Mouse (Mus musculus): Measurements from ENCODE around the gene Nisch. TPM values are rescaled to one million over a fixed set of nuclear protein-coding genes. Genes with fewer than 3 reads are reported as not detected.

Gene Nisch
- polyA plus RNA-seq, 1 experiment from 2014 or later, result 322 TPM

DNA sequence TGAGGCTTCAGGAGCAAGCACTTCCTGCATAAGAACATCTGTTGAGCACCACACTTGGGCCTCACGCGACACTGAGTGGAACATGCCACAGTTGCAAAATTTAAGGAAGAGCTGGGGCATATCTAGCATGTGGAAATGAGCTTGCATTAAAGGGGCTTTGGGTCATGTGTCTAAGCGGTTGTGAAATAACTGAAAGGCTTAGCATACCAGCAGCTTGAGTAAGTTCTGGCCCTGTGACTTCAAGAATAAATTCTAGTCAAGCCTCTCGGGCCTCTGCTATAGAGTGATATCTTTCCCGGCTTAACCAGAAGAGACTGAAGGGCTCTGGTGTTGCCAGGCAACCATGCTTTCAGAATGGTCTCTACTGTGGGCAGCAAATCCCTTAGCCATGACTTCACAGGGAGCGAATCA is 28.0 kb downstream of the Nisch start:
- Histone ChIP-seq H3K4me2 (ENCODE audit: low read depth) (no peak overlapping the region), H3K27me3 (ENCODE audit: control insufficient read depth, insufficient read depth, low read length) (no peaks in the 10 kb centered on the region), H3K4me1 (ENCODE audit: control insufficient read depth, insufficient read depth, low read length) (no peaks in the 10 kb centered on the region), H3K27ac (ENCODE audit: low read depth, low read length) (no peak overlapping the region), H3K4me3 (ENCODE audit: low read depth, low read length) (no peak overlapping the region), H3K9ac (ENCODE audit: low read length) (no peak overlapping the region), H3K9me3 (ENCODE audit: control insufficient read depth, low read length) (no peaks in the 10 kb centered on the region), H3K36me3 (ENCODE audit: control insufficient read depth, insufficient read depth, low read length) (peaks cover 53% of the 10 kb centered on the region)
- 83% methylated on average over 6 of the region's 6 CpGs for WGBS
- DNase-seq (ENCODE audit: low spot score) (no peak), ATAC-seq (ENCODE audit: insufficient read depth, low FRiP score, low TSS enrichment) (0 out of 2 replicates have a peak, but pooled peaks have one; percentile 38)

- ATAC-seq (ENCODE audit: insufficient read depth, low FRiP score, low TSS enrichment) (no peak), DNase-seq (ENCODE audit: low spot score) (no peak)
- no peaks in the 10 kb centered on the region for H3K4me1 ChIP-seq (ENCODE audit: control insufficient read depth, insufficient read depth, low read length)
- no peaks in the 10 kb centered on the region for H3K9me3 ChIP-seq (ENCODE audit: control insufficient read depth, low read length)
- no peak overlapping the region for H3K27ac ChIP-seq (ENCODE audit: low read depth, low read length)
- H3K9ac ChIP-seq (ENCODE audit: low read length), result no peak overlapping the region
- no peak overlapping the region for H3K4me3 ChIP-seq (ENCODE audit: low read depth, low read length)
- H3K4me2 ChIP-seq (ENCODE audit: low read depth), result no peak overlapping the region
- peaks cover 63% of the 10 kb centered on the region for H3K36me3 ChIP-seq (ENCODE audit: control insufficient read depth, insufficient read depth, low read length)
- WGBS, result 89% methylated on average over 4 of the region's 4 CpGs
- H3K27me3 ChIP-seq (ENCODE audit: control insufficient read depth, insufficient read depth, low read length), result no peaks in the 10 kb centered on the region
Observed at GRCm38 (mm10) chr14:31186656-31187055, 30.1 kb downstream of the Nisch start.

DNA sequence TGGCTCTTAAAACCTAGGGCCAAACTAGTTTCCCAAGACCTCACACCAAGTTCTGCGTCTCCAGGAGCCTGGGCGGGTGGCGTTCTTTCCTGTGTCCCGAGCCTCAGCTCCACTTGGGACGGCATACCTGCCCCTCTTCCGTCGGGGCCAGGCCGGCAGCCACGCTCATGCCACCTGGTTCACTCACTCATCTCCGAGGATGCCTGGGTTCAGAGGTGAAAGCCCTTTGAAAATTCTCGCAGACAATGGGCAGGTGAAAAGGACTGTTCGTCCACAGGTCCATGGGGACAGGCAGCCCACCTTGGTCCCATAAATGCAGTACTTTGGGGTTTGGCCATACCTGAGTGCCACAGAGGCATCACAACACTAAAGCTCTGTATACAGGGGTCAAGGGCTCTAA is 32.6 kb downstream of the Nisch start:
- ATAC-seq (ENCODE audit: insufficient read depth, low FRiP score, low TSS enrichment), result no peak
- peaks cover 62% of the 10 kb centered on the region for H3K36me3 ChIP-seq (ENCODE audit: control insufficient read depth, insufficient read depth, low read length)
- 95% methylated on average over 12 of the region's 12 CpGs for WGBS

DNA sequence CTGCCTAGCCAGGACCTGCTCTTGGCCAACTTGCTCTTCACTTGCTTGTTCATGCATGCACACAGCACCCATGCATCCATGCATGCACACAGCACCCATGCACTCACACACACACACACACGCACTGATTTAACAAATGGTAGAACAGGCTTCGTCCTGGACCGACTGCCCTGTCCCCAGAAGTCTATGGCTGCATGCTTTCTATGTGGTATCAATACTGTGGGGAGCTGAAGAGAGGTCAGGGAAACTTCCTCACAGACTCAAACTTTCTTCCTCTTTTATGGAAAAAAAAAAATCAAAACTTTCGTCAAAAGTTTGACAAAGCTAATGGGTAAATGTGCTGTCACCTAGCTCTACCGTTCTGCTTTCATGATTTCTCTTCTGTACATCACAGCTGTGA is 33.2 kb downstream of the Nisch start:
- Histone ChIP-seq H3K27me3 (ENCODE audit: control insufficient read depth, insufficient read depth, low read length) (no peaks in the 10 kb centered on the region), H3K4me1 (ENCODE audit: control insufficient read depth, insufficient read depth, low read length) (no peaks in the 10 kb centered on the region), H3K4me3 (ENCODE audit: low read depth, low read length) (no peak overlapping the region), H3K9me3 (ENCODE audit: control insufficient read depth, low read length) (no peaks in the 10 kb centered on the region), H3K4me2 (ENCODE audit: low read depth) (no peak overlapping the region), H3K9ac (ENCODE audit: low read length) (no peak overlapping the region), H3K27ac (ENCODE audit: low read depth, low read length) (no peak overlapping the region), H3K36me3 (ENCODE audit: control insufficient read depth, insufficient read depth, low read length) (peaks cover 67% of the 10 kb centered on the region)
- DNase-seq (ENCODE audit: low spot score) (no peak), ATAC-seq (ENCODE audit: insufficient read depth, low FRiP score, low TSS enrichment) (no peak)
- WGBS, result 92% methylated on average over 5 of the region's 5 CpGs

More for the DNA sequence above, 32.6 kb downstream of the Nisch start:
- Histone ChIP-seq H3K4me1 (ENCODE audit: control insufficient read depth, insufficient read depth, low read length) (no peaks in the 10 kb centered on the region), H3K9me3 (ENCODE audit: control insufficient read depth, low read length) (no peaks in the 10 kb centered on the region), H3K9ac (ENCODE audit: low read length) (no peak overlapping the region), H3K4me3 (ENCODE audit: low read depth, low read length) (no peak overlapping the region), H3K27me3 (ENCODE audit: control insufficient read depth, insufficient read depth, low read length) (no peaks in the 10 kb centered on the region), H3K27ac (ENCODE audit: low read depth, low read length) (no peak overlapping the region), H3K4me2 (ENCODE audit: low read depth) (no peak overlapping the region)
- no peak for DNase-seq (ENCODE audit: low spot score)

- ATAC-seq (ENCODE audit: insufficient read depth, low FRiP score, low TSS enrichment) (no peak), DNase-seq (ENCODE audit: low spot score) (no peak)
- H3K27me3 ChIP-seq (ENCODE audit: control insufficient read depth, insufficient read depth, low read length), result no peaks in the 10 kb centered on the region
- no peaks in the 10 kb centered on the region for H3K9me3 ChIP-seq (ENCODE audit: control insufficient read depth, low read length)
- H3K36me3 ChIP-seq (ENCODE audit: control insufficient read depth, insufficient read depth, low read length), result peaks cover 66% of the 10 kb centered on the region
- no peaks in the 10 kb centered on the region for H3K4me1 ChIP-seq (ENCODE audit: control insufficient read depth, insufficient read depth, low read length)
- 87% methylated on average over 2 of the region's 2 CpGs for WGBS
- H3K9ac ChIP-seq (ENCODE audit: low read length), result no peak overlapping the region
- no peak overlapping the region for H3K4me2 ChIP-seq (ENCODE audit: low read depth)
- no peak overlapping the region for H3K27ac ChIP-seq (ENCODE audit: low read depth, low read length)
- no peak overlapping the region for H3K4me3 ChIP-seq (ENCODE audit: low read depth, low read length)
Observed at GRCm38 (mm10) chr14:31182786-31183290, 33.9 kb downstream of the Nisch start.

GRCm38 (mm10) chr14:31181512-31181911 is 35.2 kb downstream of the Nisch start:
- Histone ChIP-seq H3K9me3 (ENCODE audit: control insufficient read depth, low read length) (no peaks in the 10 kb centered on the region), H3K9ac (ENCODE audit: low read length) (no peak overlapping the region), H3K27ac (ENCODE audit: low read depth, low read length) (no peak overlapping the region), H3K4me1 (ENCODE audit: control insufficient read depth, insufficient read depth, low read length) (no peaks in the 10 kb centered on the region), H3K4me2 (ENCODE audit: low read depth) (no peak overlapping the region), H3K27me3 (ENCODE audit: control insufficient read depth, insufficient read depth, low read length) (no peaks in the 10 kb centered on the region), H3K36me3 (ENCODE audit: control insufficient read depth, insufficient read depth, low read length) (peaks cover 67% of the 10 kb centered on the region), H3K4me3 (ENCODE audit: low read depth, low read length) (no peak overlapping the region)
- DNase-seq (ENCODE audit: low spot score) (no peak), ATAC-seq (ENCODE audit: insufficient read depth, low FRiP score, low TSS enrichment) (no peak)
- WGBS, result 89% methylated on average over 4 of the region's 4 CpGs

DNA sequence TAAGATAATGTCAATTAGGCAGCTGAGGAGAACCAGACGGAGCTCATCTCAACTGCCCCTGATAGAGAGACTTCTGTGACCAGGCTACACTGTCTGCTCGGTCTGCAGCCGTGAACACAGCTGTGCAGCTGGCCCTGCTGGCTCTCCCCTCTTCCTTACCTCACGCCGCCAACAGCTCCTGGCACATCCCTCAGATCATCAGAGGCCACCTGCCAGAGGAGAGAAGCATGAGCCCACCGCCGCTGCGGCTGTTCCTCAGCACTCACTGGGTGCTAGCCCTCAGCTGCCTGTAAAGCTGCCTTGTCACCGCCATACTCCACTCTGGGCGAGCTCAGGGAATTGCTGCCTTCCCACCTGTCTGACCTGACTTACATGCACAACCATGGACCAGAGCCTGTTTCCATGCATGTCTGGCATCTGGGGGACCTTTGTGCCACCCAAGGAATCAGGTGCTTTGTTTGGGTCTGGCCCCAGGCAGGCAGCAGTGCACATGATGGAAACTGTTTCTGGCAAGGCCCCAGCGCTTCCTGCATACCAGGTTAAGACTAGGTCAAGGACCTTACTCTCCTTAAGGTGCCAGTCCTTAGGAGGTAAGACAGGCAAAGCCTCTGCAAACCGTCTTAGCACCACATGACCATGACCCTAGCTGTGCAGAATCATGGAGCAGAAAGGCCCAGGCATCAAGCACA is 36.9 kb downstream of the Nisch start:
- ATAC-seq (ENCODE audit: insufficient read depth, low FRiP score, low TSS enrichment) (no peak), DNase-seq (ENCODE audit: low spot score) (no peak)
- no peaks in the 10 kb centered on the region for H3K4me1 ChIP-seq (ENCODE audit: control insufficient read depth, insufficient read depth, low read length)
- no peak overlapping the region for H3K4me2 ChIP-seq (ENCODE audit: low read depth)
- no peaks in the 10 kb centered on the region for H3K9me3 ChIP-seq (ENCODE audit: control insufficient read depth, low read length)
- 94% methylated on average over 12 of the region's 12 CpGs for WGBS
- H3K36me3 ChIP-seq (ENCODE audit: control insufficient read depth, insufficient read depth, low read length), result peaks cover 70% of the 10 kb centered on the region
- no peak overlapping the region for H3K4me3 ChIP-seq (ENCODE audit: low read depth, low read length)
- H3K9ac ChIP-seq (ENCODE audit: low read length), result no peak overlapping the region
- no peak overlapping the region for H3K27ac ChIP-seq (ENCODE audit: low read depth, low read length)
- H3K27me3 ChIP-seq (ENCODE audit: control insufficient read depth, insufficient read depth, low read length), result no peaks in the 10 kb centered on the region

DNA sequence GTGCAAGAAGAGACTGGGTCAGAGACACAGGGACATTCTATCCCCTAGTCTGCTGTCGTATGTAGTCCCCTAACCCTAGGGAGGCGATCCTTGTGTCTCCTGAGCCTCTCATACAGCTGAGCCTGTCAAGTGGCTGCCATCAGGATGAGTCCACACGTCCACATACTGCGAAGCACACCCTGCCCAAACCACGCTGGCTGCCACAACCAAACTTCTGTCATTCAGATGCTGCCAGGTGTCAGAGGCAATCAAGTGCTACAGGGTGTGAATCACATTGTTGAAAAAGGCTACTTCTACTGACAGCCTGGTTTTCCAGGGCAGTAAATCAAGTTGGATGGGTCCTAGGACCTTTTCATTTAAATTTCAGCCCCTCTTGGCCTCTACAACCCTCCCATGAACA is 39.0 kb downstream of the Nisch start:
- no peaks in the 10 kb centered on the region for H3K4me1 ChIP-seq (ENCODE audit: control insufficient read depth, insufficient read depth, low read length)
- H3K4me2 ChIP-seq (ENCODE audit: low read depth), result no peak overlapping the region
- no peaks in the 10 kb centered on the region for H3K27me3 ChIP-seq (ENCODE audit: control insufficient read depth, insufficient read depth, low read length)
- no peak overlapping the region for H3K4me3 ChIP-seq (ENCODE audit: low read depth, low read length)
- no peak for ATAC-seq (ENCODE audit: insufficient read depth, low FRiP score, low TSS enrichment)
- 90% methylated on average over 5 of the region's 5 CpGs for WGBS
- H3K9me3 ChIP-seq (ENCODE audit: control insufficient read depth, low read length), result no peaks in the 10 kb centered on the region
- no peak overlapping the region for H3K9ac ChIP-seq (ENCODE audit: low read length)
- H3K36me3 ChIP-seq (ENCODE audit: control insufficient read depth, insufficient read depth, low read length), result peaks cover 68% of the 10 kb centered on the region
- no peak for DNase-seq (ENCODE audit: low spot score)
- no peak overlapping the region for H3K27ac ChIP-seq (ENCODE audit: low read depth, low read length)

GRCm38 (mm10) chr14:31177287-31177686 is 39.5 kb downstream of the Nisch start:
- H3K27ac ChIP-seq (ENCODE audit: low read depth, low read length), result no peak overlapping the region
- DNase-seq (ENCODE audit: low spot score) (no peak), ATAC-seq (ENCODE audit: insufficient read depth, low FRiP score, low TSS enrichment) (no peak)
- 95% methylated on average over 16 of the region's 16 CpGs for WGBS
- no peaks in the 10 kb centered on the region for H3K9me3 ChIP-seq (ENCODE audit: control insufficient read depth, low read length)
- no peaks in the 10 kb centered on the region for H3K4me1 ChIP-seq (ENCODE audit: control insufficient read depth, insufficient read depth, low read length)
- H3K27me3 ChIP-seq (ENCODE audit: control insufficient read depth, insufficient read depth, low read length), result no peaks in the 10 kb centered on the region
- H3K4me3 ChIP-seq (ENCODE audit: low read depth, low read length), result no peak overlapping the region
- H3K36me3 ChIP-seq (ENCODE audit: control insufficient read depth, insufficient read depth, low read length), result peaks cover 68% of the 10 kb centered on the region
- H3K4me2 ChIP-seq (ENCODE audit: low read depth), result no peak overlapping the region
- H3K9ac ChIP-seq (ENCODE audit: low read length), result no peak overlapping the region

Measured in neural tube, embryonic 11.5 days (tissue).